Mouse (Mus musculus): ENCODE data around the gene Atp6v1e2. TPM values are rescaled to one million over a fixed set of nuclear protein-coding genes. Genes with fewer than 3 reads are reported as not detected.

Atp6v1e2 gene
- polyA plus RNA-seq, 1 experiment from 2014 or later: not detected

DNA sequence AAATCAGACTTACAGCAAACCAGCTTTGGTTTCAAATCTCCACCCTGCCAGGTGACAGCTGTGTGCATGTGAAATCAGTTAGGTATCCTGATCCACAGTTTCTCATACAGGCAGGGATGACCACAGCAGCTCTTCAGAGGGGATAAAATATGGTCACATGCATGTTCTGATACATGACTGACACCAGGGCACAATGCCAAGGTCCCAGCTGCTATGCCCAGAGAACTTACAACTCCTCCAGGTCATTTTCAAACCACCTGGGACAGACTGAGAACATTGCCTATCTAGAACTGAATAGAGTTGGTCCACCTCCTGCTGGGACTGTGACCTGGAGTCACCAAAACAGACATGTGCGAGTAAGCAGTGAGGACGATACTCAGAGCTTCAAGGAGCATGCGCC, 40.6 kb downstream of the Atp6v1e2 start:
- no peak overlapping the region for H3K9ac ChIP-seq
- H3K27ac ChIP-seq (ENCODE audit: low read depth): no peak overlapping the region
- no peak overlapping the region for H3K4me3 ChIP-seq (ENCODE audit: low read depth, low read length)
- no peaks in the 10 kb centered on the region for H3K4me1 ChIP-seq (ENCODE audit: insufficient read depth)
- ATAC-seq (ENCODE audit: insufficient read depth) (no peak), DNase-seq (no peak)
- WGBS: 80% methylated on average over 3 of the region's 3 CpGs
- TF ChIP-seq CTCF (IDR thresholded peaks at IDR 0.05; ENCODE audit: low read depth): no peak
- no peaks in the 10 kb centered on the region for H3K36me3 ChIP-seq (ENCODE audit: insufficient read depth)
- no peaks in the 10 kb centered on the region for H3K27me3 ChIP-seq (ENCODE audit: insufficient read depth, low read length)
- no peak overlapping the region for H3K4me2 ChIP-seq
- no peaks in the 10 kb centered on the region for H3K9me3 ChIP-seq (ENCODE audit: low read depth, low read length)

DNA sequence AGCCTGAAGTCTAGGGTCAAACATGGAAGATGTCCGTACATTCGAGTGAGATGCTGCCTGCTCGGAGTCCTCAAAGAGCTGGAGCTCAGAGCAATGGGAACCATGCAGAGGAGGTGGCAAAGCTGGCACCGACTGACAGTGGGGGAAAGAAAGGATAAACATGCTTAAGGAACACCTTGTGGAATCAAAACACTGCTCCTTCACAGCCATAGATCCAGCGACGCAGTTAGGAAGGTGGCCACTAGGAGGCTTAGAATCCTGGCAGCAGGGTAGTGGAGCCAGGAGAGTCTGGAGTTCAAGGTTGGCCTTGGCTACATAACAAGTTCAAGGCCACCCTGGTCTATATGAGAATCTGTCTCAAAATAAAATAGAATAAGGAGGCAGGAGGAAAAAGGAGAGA, 41.1 kb downstream of the Atp6v1e2 start:
- peak; percentile 35 for DNase-seq
- H3K36me3 ChIP-seq (ENCODE audit: insufficient read depth): no peaks in the 10 kb centered on the region
- no peaks in the 10 kb centered on the region for H3K9me3 ChIP-seq (ENCODE audit: low read depth, low read length)
- no peak for ATAC-seq (ENCODE audit: insufficient read depth)
- WGBS: 19% methylated on average over 6 of the region's 6 CpGs
- H3K4me1 ChIP-seq (ENCODE audit: insufficient read depth): no peaks in the 10 kb centered on the region
- H3K4me2 ChIP-seq: no peak overlapping the region
- H3K9ac ChIP-seq: no peak overlapping the region
- no peaks in the 10 kb centered on the region for H3K27me3 ChIP-seq (ENCODE audit: insufficient read depth, low read length)
- H3K4me3 ChIP-seq (ENCODE audit: low read depth, low read length): no peak overlapping the region
- no peak overlapping the region for H3K27ac ChIP-seq (ENCODE audit: low read depth)
- peak; percentile 46 for TF ChIP-seq CTCF (IDR thresholded peaks at IDR 0.05; ENCODE audit: low read depth)

DNA sequence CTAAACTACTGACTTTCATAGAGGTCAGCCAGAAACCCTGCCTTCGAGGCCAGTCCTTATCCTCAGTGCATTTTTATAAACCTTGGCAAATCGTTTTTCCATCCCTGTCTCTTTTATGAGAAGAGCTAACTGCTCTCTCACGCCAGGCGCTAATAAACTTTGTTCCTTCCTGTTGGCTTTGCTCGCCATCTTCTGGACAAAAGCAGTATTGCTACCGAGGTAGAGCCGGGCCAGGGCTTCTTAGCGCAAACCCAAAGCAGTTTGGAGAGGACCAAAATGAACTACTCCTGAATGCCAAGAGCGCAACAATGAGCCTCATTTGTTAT, 41.6 kb downstream of the Atp6v1e2 start:
- 0 out of 2 replicates have a peak overlapping the region, but pooled peaks have one; percentile 25 for H3K4me2 ChIP-seq
- peak overlapping the region; percentile 39; the same call in 1 of the 2 replicates for H3K27ac ChIP-seq (ENCODE audit: low read depth)
- 5% methylated on average over 9 of the region's 9 CpGs for WGBS
- peak; percentile 94 for TF ChIP-seq CTCF (IDR thresholded peaks at IDR 0.05; ENCODE audit: low read depth)
- no peaks in the 10 kb centered on the region for H3K27me3 ChIP-seq (ENCODE audit: insufficient read depth, low read length)
- no peak overlapping the region for H3K9ac ChIP-seq
- no peak for ATAC-seq (ENCODE audit: insufficient read depth)
- DNase-seq: peak; percentile 96
- no peak overlapping the region for H3K4me3 ChIP-seq (ENCODE audit: low read depth, low read length)
- no peaks in the 10 kb centered on the region for H3K9me3 ChIP-seq (ENCODE audit: low read depth, low read length)
- no peaks in the 10 kb centered on the region for H3K4me1 ChIP-seq (ENCODE audit: insufficient read depth)
- H3K36me3 ChIP-seq (ENCODE audit: insufficient read depth): no peaks in the 10 kb centered on the region

DNA sequence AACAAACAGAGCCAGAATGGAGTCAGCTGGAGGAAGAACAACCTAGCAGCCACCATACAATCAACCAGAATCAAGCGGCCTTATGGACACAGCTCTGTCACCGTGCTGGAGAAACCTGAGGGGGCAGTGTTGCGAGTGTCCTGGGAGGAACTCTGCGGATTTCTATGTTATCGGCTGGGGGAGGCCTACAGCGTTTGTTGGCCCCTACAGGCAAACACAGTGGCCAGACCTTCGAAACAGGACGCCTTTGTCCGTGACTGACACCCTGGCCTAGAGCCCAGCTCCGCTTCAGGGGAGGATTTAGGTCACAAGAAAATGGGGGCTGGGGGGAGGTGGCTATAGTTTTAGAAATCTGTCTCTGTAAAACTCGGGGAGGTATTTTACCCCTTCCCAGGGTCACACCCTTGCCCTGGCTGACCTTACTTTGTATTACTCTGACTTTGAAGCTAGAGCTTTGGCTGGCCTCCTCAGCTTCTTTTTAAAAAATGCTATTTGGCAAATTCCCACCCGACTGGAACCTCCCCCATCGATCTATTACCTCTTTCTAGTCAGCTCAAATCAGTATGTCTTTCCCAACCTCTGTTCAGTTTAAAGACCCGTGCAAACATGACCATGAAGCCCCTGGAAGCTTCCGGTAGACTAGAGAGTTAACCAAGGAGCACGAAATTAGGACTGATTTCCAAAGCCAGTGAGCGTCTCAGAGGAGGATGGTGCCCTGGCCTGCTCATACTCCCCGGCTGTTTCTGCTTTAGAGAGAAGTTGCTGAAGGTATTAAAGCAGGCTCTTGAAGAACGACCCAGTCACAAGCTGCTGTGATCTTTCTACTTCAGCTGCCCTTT, 42.2 kb downstream of the Atp6v1e2 start:
- no peaks in the 10 kb centered on the region for H3K36me3 ChIP-seq (ENCODE audit: insufficient read depth)
- no peaks in the 10 kb centered on the region for H3K9me3 ChIP-seq (ENCODE audit: low read depth, low read length)
- ATAC-seq (ENCODE audit: insufficient read depth) (peak; percentile 67), DNase-seq (peak; percentile 81)
- H3K4me2 ChIP-seq: peak overlapping the region; percentile 25; the same call in 1 of the 2 replicates
- no peak overlapping the region for H3K4me3 ChIP-seq (ENCODE audit: low read depth, low read length)
- 14% methylated on average over 19 of the region's 19 CpGs for WGBS
- H3K9ac ChIP-seq: no peak overlapping the region
- peak overlapping the region; percentile 39 for H3K27ac ChIP-seq (ENCODE audit: low read depth)
- no peaks in the 10 kb centered on the region for H3K4me1 ChIP-seq (ENCODE audit: insufficient read depth)
- no peaks in the 10 kb centered on the region for H3K27me3 ChIP-seq (ENCODE audit: insufficient read depth, low read length)
- peak; percentile 65 for TF ChIP-seq CTCF (IDR thresholded peaks at IDR 0.05; ENCODE audit: low read depth)

DNA sequence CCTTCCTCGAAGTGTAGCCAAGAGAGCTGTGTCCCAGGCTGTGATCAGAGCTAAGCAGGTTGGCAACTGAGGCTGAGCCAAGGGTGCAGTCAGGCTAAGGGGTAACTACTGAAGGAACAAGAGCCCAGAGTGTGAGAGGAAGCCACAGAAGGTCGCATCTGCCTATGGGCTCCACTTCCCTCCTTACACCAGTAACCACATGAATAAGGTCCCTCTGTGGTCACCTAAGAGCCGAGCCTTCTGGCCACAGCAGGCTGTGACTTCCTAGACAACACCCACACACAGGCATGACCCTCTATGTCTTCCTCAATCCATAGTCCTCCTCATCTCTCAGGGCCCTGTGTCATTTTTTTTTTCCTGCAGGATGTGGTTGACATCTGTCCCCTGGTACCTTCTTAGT, 43.5 kb downstream of the Atp6v1e2 start:
- no peak for DNase-seq

DNA sequence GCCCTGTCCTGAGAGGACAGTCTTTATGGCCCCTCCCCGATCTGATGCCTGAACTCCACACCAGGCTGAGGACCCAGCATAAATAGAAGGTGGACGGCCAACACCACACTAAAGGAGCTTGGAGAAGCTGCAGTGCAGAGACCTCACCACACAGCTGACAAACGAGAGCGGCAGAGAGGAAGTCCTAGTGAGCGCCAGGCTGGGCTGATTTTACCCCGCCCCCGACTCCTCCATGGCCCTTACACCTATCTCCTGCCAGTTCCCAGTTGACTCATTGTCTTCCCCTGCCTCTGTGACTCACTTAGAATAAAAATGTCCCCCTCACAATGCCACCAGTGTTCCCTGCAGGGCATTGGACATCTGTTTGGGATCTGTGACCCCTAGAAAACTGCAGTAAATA, 44.1 kb downstream of the Atp6v1e2 start:
- no peak overlapping the region for H3K9ac ChIP-seq
- ATAC-seq (ENCODE audit: insufficient read depth): 0 out of 2 replicates have a peak, but pooled peaks have one; percentile 22

More for the DNA sequence above, 43.5 kb downstream of the Atp6v1e2 start:
- Histone ChIP-seq H3K9ac (no peak overlapping the region), H3K4me2 (no peak overlapping the region), H3K27me3 (ENCODE audit: insufficient read depth, low read length) (no peaks in the 10 kb centered on the region), H3K36me3 (ENCODE audit: insufficient read depth) (no peaks in the 10 kb centered on the region), H3K4me3 (ENCODE audit: low read depth, low read length) (no peak overlapping the region), H3K4me1 (ENCODE audit: insufficient read depth) (no peaks in the 10 kb centered on the region), H3K9me3 (ENCODE audit: low read depth, low read length) (no peaks in the 10 kb centered on the region), H3K27ac (ENCODE audit: low read depth) (no peak overlapping the region)
- 62% methylated on average over 3 of the region's 3 CpGs for WGBS
- ATAC-seq (ENCODE audit: insufficient read depth): no peak
- TF ChIP-seq CTCF (IDR thresholded peaks at IDR 0.05; ENCODE audit: low read depth): no peak

DNA sequence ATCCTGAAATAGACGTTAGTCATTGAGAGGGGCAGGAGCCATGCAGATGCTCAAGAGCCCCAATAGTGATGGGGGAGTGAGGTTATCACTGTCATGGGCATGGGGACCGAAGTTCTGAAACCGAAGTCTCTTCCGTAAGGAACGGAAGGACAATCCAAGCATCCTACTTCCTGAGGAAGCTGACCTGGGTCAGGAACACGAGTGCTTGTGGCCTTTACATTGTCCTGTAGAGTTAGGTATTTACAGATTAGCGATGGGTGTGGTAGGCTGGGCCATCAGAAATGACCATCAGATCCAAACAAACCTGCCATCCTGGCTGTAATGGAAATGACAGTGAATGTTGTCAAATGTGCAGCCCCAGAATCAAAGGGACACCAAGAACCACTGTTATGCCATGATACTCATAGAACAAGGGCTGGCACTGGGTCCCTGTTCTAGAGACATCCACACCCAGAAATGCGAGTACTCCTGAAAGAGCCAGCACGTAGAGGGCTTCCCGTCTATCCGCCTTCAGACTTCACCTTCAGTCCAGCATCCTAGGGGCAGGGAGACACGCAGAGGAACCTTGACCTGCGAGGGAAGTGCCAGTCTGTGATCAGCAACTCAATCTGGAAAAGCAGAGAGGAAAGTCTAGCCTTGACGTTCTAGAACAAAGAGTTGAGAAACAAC, 45.2 kb downstream of the Atp6v1e2 start:
- ATAC-seq (ENCODE audit: insufficient read depth) (no peak), DNase-seq (no peak)
- Histone ChIP-seq H3K9me3 (ENCODE audit: low read depth, low read length) (no peaks in the 10 kb centered on the region), H3K4me1 (ENCODE audit: insufficient read depth) (no peaks in the 10 kb centered on the region), H3K27me3 (ENCODE audit: insufficient read depth, low read length) (no peaks in the 10 kb centered on the region), H3K4me3 (ENCODE audit: low read depth, low read length) (no peak overlapping the region), H3K9ac (no peak overlapping the region), H3K36me3 (ENCODE audit: insufficient read depth) (no peaks in the 10 kb centered on the region), H3K27ac (ENCODE audit: low read depth) (no peak overlapping the region), H3K4me2 (no peak overlapping the region)
- WGBS: 84% methylated on average over 14 of the region's 14 CpGs
- no peak for TF ChIP-seq CTCF (IDR thresholded peaks at IDR 0.05; ENCODE audit: low read depth)

More for the DNA sequence above, 44.1 kb downstream of the Atp6v1e2 start:
- Histone ChIP-seq H3K4me3 (ENCODE audit: low read depth, low read length) (no peak overlapping the region), H3K9me3 (ENCODE audit: low read depth, low read length) (no peaks in the 10 kb centered on the region), H3K4me2 (no peak overlapping the region), H3K27me3 (ENCODE audit: insufficient read depth, low read length) (no peaks in the 10 kb centered on the region), H3K4me1 (ENCODE audit: insufficient read depth) (no peaks in the 10 kb centered on the region), H3K27ac (ENCODE audit: low read depth) (no peak overlapping the region), H3K36me3 (ENCODE audit: insufficient read depth) (no peaks in the 10 kb centered on the region)
- DNase-seq: peak; percentile 30
- 29% methylated on average over 7 of the region's 7 CpGs for WGBS
- TF ChIP-seq CTCF (IDR thresholded peaks at IDR 0.05; ENCODE audit: low read depth): no peak
